Mouse (Mus musculus): ENCODE results near the gene Rufy3.

Gene Rufy3

GRCm38 (mm10) chr5:88629125-88629524, 64.3 kb downstream of the Rufy3 start:
- no peak for DNase-seq (ENCODE audit: low read depth)

GRCm38 (mm10) chr5:88629987-88630386, 65.1 kb downstream of the Rufy3 start:
- DNase-seq (ENCODE audit: low read depth): no peak

- peak; percentile 81 for DNase-seq (ENCODE audit: low read depth)
Observed at GRCm38 (mm10) chr5:88630883-88631282, 66.0 kb downstream of the Rufy3 start.

- no peak for DNase-seq (ENCODE audit: low read depth)
Observed at GRCm38 (mm10) chr5:88631545-88631944, 66.7 kb downstream of the Rufy3 start.

- DNase-seq (ENCODE audit: low read depth): no peak
Observed at GRCm38 (mm10) chr5:88632463-88632862, 67.6 kb downstream of the Rufy3 start.

GRCm38 (mm10) chr5:88634076-88634475, 69.2 kb downstream of the Rufy3 start:
- no peak for DNase-seq (ENCODE audit: low read depth)

GRCm38 (mm10) chr5:88642786-88643185, 77.9 kb downstream of the Rufy3 start:
- no peak for DNase-seq (ENCODE audit: low read depth)

GRCm38 (mm10) chr5:88643491-88643890, 78.7 kb downstream of the Rufy3 start:
- no peak for DNase-seq (ENCODE audit: low read depth)

GRCm38 (mm10) chr5:88644901-88645300, 80.1 kb downstream of the Rufy3 start:
- DNase-seq (ENCODE audit: low read depth): no peak

GRCm38 (mm10) chr5:88645405-88645804, 80.6 kb downstream of the Rufy3 start:
- DNase-seq (ENCODE audit: low read depth): no peak

GRCm38 (mm10) chr5:88649250-88650173, 84.7 kb downstream of the Rufy3 start:
- no peak for DNase-seq (ENCODE audit: low read depth)

- peak; percentile 34 for DNase-seq (ENCODE audit: low read depth)
Observed at GRCm38 (mm10) chr5:88652589-88652988, 87.7 kb downstream of the Rufy3 start.

GRCm38 (mm10) chr5:88657868-88658267, 93.0 kb downstream of the Rufy3 start:
- DNase-seq (ENCODE audit: low read depth): no peak

- no peak for DNase-seq (ENCODE audit: low read depth)
Observed at GRCm38 (mm10) chr5:88663151-88663550, 98.3 kb downstream of the Rufy3 start.

GRCm38 (mm10) chr5:88663875-88664274, 99.0 kb downstream of the Rufy3 start:
- DNase-seq (ENCODE audit: low read depth): no peak

GRCm38 (mm10) chr5:88674703-88675442, 110.0 kb downstream of the Rufy3 start:
- no peak for DNase-seq (ENCODE audit: low read depth)

- peak; percentile 83 for DNase-seq (ENCODE audit: low read depth)
Observed at GRCm38 (mm10) chr5:88675443-88676387, 110.9 kb downstream of the Rufy3 start, which contains the start of gene Grsf1. Gene Grsf1, minus strand, starts transcription at chr5:88676171.

GRCm38 (mm10) chr5:88678929-88679328, 114.1 kb downstream of the Rufy3 start:
- peak; percentile 81 for DNase-seq (ENCODE audit: low read depth)

- no peak for DNase-seq (ENCODE audit: low read depth)
Observed at GRCm38 (mm10) chr5:88679341-88679740, 114.5 kb downstream of the Rufy3 start.

- no peak for DNase-seq (ENCODE audit: low read depth)
Observed at GRCm38 (mm10) chr5:88680567-88680966, 115.7 kb downstream of the Rufy3 start.

GRCm38 (mm10) chr5:88683706-88684105, 118.9 kb downstream of the Rufy3 start:
- no peak for DNase-seq (ENCODE audit: low read depth)

GRCm38 (mm10) chr5:88684226-88684625, 119.4 kb downstream of the Rufy3 start:
- no peak for DNase-seq (ENCODE audit: low read depth)

Measured in 416B (cell line).